Mouse (Mus musculus) adrenal gland, adult (tissue): ENCODE measurements at regions not wholly inside any gene's neighbourhood (a gene's known extent, or its start where the extent isn't known, plus 50 kb on each side); places are given as distances from the start of the nearest gene placed in this dataset.
"Not testable (repeated sequence)": the region's sequence is repeated elsewhere in the genome, so short reads cannot be mapped to it uniquely, and the experiment has no call there.

Source experiments
- DNase-seq, 2 experiments: peaks; one replicate each; pipeline ENCODE4 v3.0.0; 2022 to 2023; ENCODE audit warnings: low spot score in 1 of 2; ENCODE audit not compliant: inconsistent age in 2 of 2

DNA sequence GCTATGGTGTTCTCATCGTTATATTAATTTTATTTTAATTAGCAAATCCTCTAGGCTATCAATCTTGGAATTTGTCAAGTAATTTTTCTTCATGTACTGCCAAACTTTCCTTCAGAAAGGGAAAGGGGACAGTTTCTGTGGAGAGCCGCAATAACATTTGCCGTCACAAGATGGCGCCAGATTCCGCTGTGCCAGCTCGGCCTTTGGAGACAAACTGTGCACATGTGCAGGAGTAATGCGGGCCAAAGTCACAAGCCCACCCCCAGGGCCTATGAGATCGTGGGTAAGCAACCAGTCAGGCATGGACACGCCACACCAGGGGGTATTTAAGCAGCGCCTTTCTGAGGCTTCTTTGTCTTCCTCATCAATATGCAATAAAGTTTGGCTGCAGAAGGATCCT, 1132.8 kb upstream of the Tacstd2 start:
- DNase-seq: peak in 1 of 2 experiments; percentile 32

GRCm38 (mm10) chr6:68632309-68632708, 1096.7 kb upstream of the Tacstd2 start:
- not testable (repeated sequence) for DNase-seq

DNA sequence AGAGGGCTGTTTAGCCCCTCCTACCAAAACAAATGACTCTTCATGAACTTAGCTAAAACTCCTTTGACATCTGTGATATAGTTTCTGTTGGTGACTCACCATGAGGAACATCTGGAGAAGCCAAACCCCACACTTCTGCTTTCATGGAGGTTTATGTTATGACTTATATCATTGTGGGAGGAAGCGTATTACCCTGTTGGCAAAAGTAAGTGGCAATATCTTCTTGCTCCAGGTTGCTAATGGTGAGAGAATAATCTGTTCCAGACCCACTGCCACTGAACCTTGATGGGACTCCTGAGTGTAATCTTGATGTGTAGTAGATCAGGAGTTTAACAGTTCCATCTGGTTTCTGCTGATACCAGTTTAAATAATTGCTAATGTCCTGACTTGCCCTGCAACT, 1096.2 kb upstream of the Tacstd2 start:
- no peak for DNase-seq

DNA sequence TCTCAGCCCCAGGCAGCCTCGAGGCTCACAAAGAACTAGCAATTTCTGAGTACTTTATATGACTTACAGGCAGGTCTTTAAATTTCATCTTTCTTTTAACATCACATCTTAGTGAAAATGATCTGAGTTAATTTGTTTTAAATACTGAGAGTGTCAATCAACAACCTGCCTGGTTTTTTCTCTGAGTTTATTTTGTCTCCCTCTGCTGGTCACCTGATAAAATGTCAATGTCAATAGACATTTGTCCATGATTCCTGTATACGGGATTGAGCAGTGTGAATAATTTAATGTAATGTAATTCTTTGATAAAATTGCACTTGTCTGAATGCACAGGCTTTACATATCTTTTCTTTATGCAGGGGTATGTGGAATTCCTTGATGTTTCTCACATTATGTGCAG, 1070.4 kb upstream of the Tacstd2 start:
- DNase-seq: no peak
